Mouse (Mus musculus): ENCODE measurements around the gene Ptrh2.

- TF ChIP-seq POLR2A (IDR thresholded peaks at IDR 0.05; ENCODE audit: low read depth, low read length) (no peak), CTCF (conservative IDR thresholded peaks at IDR 0.05; ENCODE audit: insufficient read depth, insufficient read length, low read depth, low read length) (no peak)
Observed at GRCm38 (mm10) chr11:86647706-86648447, 35.9 kb upstream of the Ptrh2 start.

Data from kidney, adult 2 months (tissue).